Mouse (Mus musculus) erythroblast, embryonic 14.5 days (primary cell): ENCODE results near the gene Slc35b2. TPM values are rescaled to one million over a fixed set of nuclear protein-coding genes. Genes with fewer than 3 reads are reported as not detected.

Experiments
- H3K27me3 ChIP-seq: 2 replicates; pipeline ENCODE4 v1.6.1; 2012; ENCODE audit warnings: inconsistent platforms; ENCODE audit not compliant: control insufficient read depth
- H3K36me3 ChIP-seq: 2 replicates; pipeline ENCODE4 v1.6.1; 2012; ENCODE audit warnings: mild to moderate bottlenecking, inconsistent platforms; ENCODE audit not compliant: control insufficient read depth
- H3K4me1 ChIP-seq: 2 replicates; pipeline ENCODE4 v1.6.1; 2012; ENCODE audit warnings: inconsistent platforms; ENCODE audit not compliant: control insufficient read depth
- H3K4me3 ChIP-seq: replicated peaks from 2 replicates; pipeline ENCODE3; 2012; ENCODE audit warnings: moderate library complexity, mild to moderate bottlenecking, inconsistent platforms
- H3K9me3 ChIP-seq: 2 replicates; pipeline ENCODE4 v1.6.1; 2012; ENCODE audit warnings: low read length, inconsistent platforms, mixed read lengths; ENCODE audit not compliant: control insufficient read depth
- GATA1 ChIP-seq: IDR thresholded peaks from 2 replicates; pipeline ENCODE4 v1.6.1; 2012; ENCODE audit warnings: low read length, inconsistent platforms, mixed read lengths
- TAL1 ChIP-seq: IDR thresholded peaks from 3 replicates; pipeline ENCODE4 v1.6.1; 2012; ENCODE audit warnings: low read length, inconsistent platforms, mixed read lengths
- polyA plus RNA-seq: library from polyadenylated mRNA; stranded (reverse); fragments of >175 nt; gene quantifications from 2 replicates; pipeline ENCODE4 v1.2.3, GENCODE M21; 2012

Gene Slc35b2
- polyA plus RNA-seq, 1 experiment = 1.7 TPM

- Histone ChIP-seq H3K9me3 (no peaks in the 10 kb centered on the region), H3K27me3 (peaks cover 45% of the 10 kb centered on the region), H3K4me3 (no peak overlapping the region), H3K36me3 (peaks cover 5% of the 10 kb centered on the region), H3K4me1 (peaks cover 7% of the 10 kb centered on the region)
- TF ChIP-seq TAL1 (no peak), GATA1 (no peak)
Measured at GRCm38 (mm10) chr17:45524961-45525360, 38.7 kb upstream of the Slc35b2 start.

GRCm38 (mm10) chr17:45526571-45526970 lies 37.1 kb upstream of the Slc35b2 start:
- H3K9me3 ChIP-seq = no peaks in the 10 kb centered on the region
- H3K27me3 ChIP-seq = peaks cover 59% of the 10 kb centered on the region
- no peaks in the 10 kb centered on the region for H3K36me3 ChIP-seq
- H3K4me1 ChIP-seq = peaks cover 7% of the 10 kb centered on the region
- no peak overlapping the region for H3K4me3 ChIP-seq
- TF ChIP-seq TAL1 = no peak
- no peak for TF ChIP-seq GATA1

DNA sequence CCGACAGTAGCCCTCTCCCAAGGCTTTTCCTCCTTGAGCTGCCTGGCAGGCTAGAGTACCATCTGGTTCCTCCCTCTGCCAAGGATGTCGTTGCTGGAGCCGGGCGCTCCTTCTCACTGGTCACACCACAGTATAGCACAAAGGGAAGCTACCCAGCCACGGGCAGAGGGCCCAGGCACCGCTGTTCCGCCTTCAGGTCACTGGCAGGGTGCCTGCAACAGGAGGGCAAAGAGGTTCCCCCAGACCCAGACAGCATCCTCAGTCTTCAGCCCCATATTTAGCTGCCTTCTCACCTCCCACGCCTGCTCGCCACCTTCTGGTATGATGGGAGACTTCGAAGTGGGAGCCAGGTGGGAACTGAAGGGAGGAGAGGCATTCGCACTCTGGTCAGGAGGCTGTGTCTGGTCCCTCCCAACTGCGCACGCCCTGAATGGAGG lies 33.3 kb upstream of the Slc35b2 start:
- no peak for TF ChIP-seq TAL1
- no peak for TF ChIP-seq GATA1
- H3K4me3 ChIP-seq = no peak overlapping the region
- no peaks in the 10 kb centered on the region for H3K9me3 ChIP-seq
- H3K4me1 ChIP-seq = peaks cover 2% of the 10 kb centered on the region; the same call in 1 of the 2 replicates
- no peaks in the 10 kb centered on the region for H3K36me3 ChIP-seq
- H3K27me3 ChIP-seq = peaks cover 70% of the 10 kb centered on the region

DNA sequence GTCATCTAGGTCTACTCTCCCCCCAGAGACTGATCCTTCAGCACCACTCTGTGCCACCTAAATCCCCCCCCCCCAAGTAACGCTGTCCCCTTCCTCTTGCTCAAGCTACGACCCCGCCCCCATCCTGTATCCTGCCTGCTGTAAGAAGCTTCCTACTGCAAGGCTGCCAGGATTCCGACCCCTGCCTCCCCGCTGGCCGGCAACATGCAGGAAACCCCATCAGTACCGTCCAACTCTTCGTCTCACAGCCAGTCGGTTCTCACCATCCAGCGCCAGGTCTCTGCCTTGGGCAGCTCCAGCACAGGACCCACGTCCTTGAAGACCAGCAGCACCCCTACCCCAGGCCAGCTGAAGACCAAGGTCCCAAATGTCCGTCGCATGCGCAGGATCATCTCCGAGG lies 30.8 kb upstream of the Slc35b2 start:
- H3K4me1 ChIP-seq = no peaks in the 10 kb centered on the region
- no peak for TF ChIP-seq GATA1
- peaks cover 76% of the 10 kb centered on the region for H3K27me3 ChIP-seq
- no peaks in the 10 kb centered on the region for H3K9me3 ChIP-seq
- no peaks in the 10 kb centered on the region for H3K36me3 ChIP-seq
- H3K4me3 ChIP-seq = no peak overlapping the region

- Histone ChIP-seq H3K27me3 (peaks cover 74% of the 10 kb centered on the region), H3K36me3 (no peaks in the 10 kb centered on the region), H3K9me3 (no peaks in the 10 kb centered on the region), H3K4me1 (no peaks in the 10 kb centered on the region), H3K4me3 (no peak overlapping the region)
- TF ChIP-seq TAL1 = no peak
- TF ChIP-seq GATA1 = no peak
Measured at GRCm38 (mm10) chr17:45536264-45536663, 27.4 kb upstream of the Slc35b2 start.

GRCm38 (mm10) chr17:45538394-45538793 lies 25.3 kb upstream of the Slc35b2 start:
- no peaks in the 10 kb centered on the region for H3K9me3 ChIP-seq
- H3K27me3 ChIP-seq = peaks cover 76% of the 10 kb centered on the region
- H3K4me3 ChIP-seq = no peak overlapping the region
- H3K4me1 ChIP-seq = no peaks in the 10 kb centered on the region
- TF ChIP-seq TAL1 (no peak), GATA1 (no peak)
- no peaks in the 10 kb centered on the region for H3K36me3 ChIP-seq

- Histone ChIP-seq H3K36me3 (no peaks in the 10 kb centered on the region), H3K9me3 (no peaks in the 10 kb centered on the region; the same call in 1 of the 2 replicates), H3K27me3 (peaks cover 81% of the 10 kb centered on the region), H3K4me3 (no peak overlapping the region), H3K4me1 (no peaks in the 10 kb centered on the region)
- TF ChIP-seq TAL1 = no peak
- TF ChIP-seq GATA1 = no peak
Measured at GRCm38 (mm10) chr17:45539664-45540063, 24.0 kb upstream of the Slc35b2 start.

DNA sequence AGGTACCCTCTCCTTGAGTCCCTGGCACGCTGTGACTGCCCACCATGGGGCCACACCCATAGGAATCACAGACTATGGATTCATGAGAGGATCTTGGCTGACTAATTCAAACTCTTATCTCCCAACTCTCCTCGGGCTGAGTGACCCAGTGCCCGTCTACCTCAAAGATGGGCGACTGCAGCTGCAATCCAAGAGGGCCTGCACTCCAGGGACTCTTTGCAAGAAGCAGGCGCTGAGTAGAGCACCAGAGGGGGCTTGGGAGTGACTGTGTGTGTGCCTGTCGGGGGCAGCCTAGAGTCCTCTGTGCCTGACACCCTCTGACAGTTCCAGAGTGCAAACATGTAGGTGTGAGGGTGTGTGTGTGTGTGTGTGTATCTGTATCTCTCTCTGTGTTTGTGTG lies 21.5 kb upstream of the Slc35b2 start:
- Histone ChIP-seq H3K9me3 (peaks cover 3% of the 10 kb centered on the region; the same call in 1 of the 2 replicates), H3K4me1 (no peaks in the 10 kb centered on the region), H3K27me3 (peaks cover 84% of the 10 kb centered on the region), H3K4me3 (no peak overlapping the region), H3K36me3 (no peaks in the 10 kb centered on the region)
- TF ChIP-seq TAL1 (no peak), GATA1 (no peak)

- H3K4me3 ChIP-seq = no peak overlapping the region
- H3K9me3 ChIP-seq = peaks cover 3% of the 10 kb centered on the region; the same call in 1 of the 2 replicates
- TF ChIP-seq GATA1 = no peak
- TF ChIP-seq TAL1 = no peak
- no peaks in the 10 kb centered on the region for H3K36me3 ChIP-seq
- peaks cover 89% of the 10 kb centered on the region for H3K27me3 ChIP-seq
- H3K4me1 ChIP-seq = no peaks in the 10 kb centered on the region
Measured at GRCm38 (mm10) chr17:45542705-45543104, 21.0 kb upstream of the Slc35b2 start.

DNA sequence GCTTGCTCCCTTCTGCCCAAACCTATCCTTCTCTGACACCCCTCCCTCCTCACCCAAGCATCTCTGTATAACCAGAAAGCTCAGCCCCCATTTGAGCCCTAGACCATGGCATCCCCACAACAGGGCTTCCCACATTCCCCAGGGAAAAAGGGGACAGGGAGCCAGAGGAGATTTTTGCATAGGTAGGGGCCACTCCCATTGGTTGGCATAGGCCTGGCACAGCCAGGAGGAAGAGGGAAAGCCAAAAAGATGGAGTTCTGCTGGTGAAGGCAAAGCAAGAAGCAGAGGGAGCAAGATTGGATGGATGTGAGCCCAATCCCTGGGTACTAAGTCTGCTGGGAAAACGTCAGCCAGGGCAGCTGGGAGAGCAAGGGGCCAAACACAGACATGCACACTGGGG lies 20.6 kb upstream of the Slc35b2 start:
- Histone ChIP-seq H3K27me3 (peaks cover 91% of the 10 kb centered on the region), H3K36me3 (no peaks in the 10 kb centered on the region), H3K9me3 (peaks cover 3% of the 10 kb centered on the region; the same call in 1 of the 2 replicates), H3K4me1 (no peaks in the 10 kb centered on the region), H3K4me3 (no peak overlapping the region)
- TF ChIP-seq TAL1 (no peak), GATA1 (no peak)
